In genomic region chr5:101537518-101538380, GRCm38 (mm10) we compare ENCODE assay signal across 10 mouse cellular contexts.
A peak's percentile ranks its signal among the peaks of the same experiment; 100 is the strongest.
DNase-seq lines count a peak whose midpoint lies in the region; ATAC-seq and TF ChIP-seq lines count a peak whose summit lies in the region.
"Had no signal": no experiment of that assay in that cellular context is flagged by ENCODE, and none has a peak within 500 bp of the region (broad histone marks: within the 10 kb centered on the region; RNA-seq: fewer than 3 reads in every experiment).

No protein-coding gene starts in this region.

- H3K4me1 ChIP-seq in heart, embryonic 15.5 days (replicated peaks), result 0 out of 2 replicates have a peak, but pooled peaks cover 11% of the 10 kb centered on the region
- no peaks in the 10 kb centered on the region for H3K4me1 ChIP-seq in heart, adult 2 months (ENCODE audit: control insufficient read depth, insufficient read depth, low read length)
- H3K4me1 ChIP-seq in hindbrain, embryonic 12.5 days, result peaks cover 13% of the 10 kb centered on the region
- 0 out of 2 replicates have a peak, but pooled peaks cover 2% of the 10 kb centered on the region for H3K4me1 ChIP-seq in midbrain, embryonic 14.5 days (ENCODE audit: control insufficient read depth, insufficient read depth, low read length)

- H3K9ac ChIP-seq in heart, embryonic 15.5 days, result no peak overlapping the region
- no peak overlapping the region for H3K9ac ChIP-seq in heart, adult 2 months (ENCODE audit: low read depth, low read length)
- no peak overlapping the region for H3K9ac ChIP-seq in hindbrain, embryonic 12.5 days
- no peak overlapping the region for H3K9ac ChIP-seq in midbrain, embryonic 14.5 days (replicated peaks; ENCODE audit: low read length)

- TF ChIP-seq CTCF in heart, adult 2 months (IDR thresholded peaks at IDR 0.05), result no peak

- ATAC-seq in heart, embryonic 15.5 days (replicated peaks; ENCODE audit: insufficient number of reproducible peaks, insufficient read depth, low FRiP score, low read depth), result no peak
- peak; percentile 77 for ATAC-seq in hindbrain, embryonic 12.5 days (ENCODE audit: low FRiP score)
- peak; percentile 84; the same call in 1 of the 2 replicates for ATAC-seq in midbrain, embryonic 14.5 days (ENCODE audit: low FRiP score, low TSS enrichment)
- ATAC-seq: CD4-positive, CD25-positive, alpha-beta regulatory T cell, adult 4 months had no signal

- DNase-seq in heart, adult 2 months, result no peak
- peak; percentile 83 for DNase-seq in ZHBTc4 (ENCODE audit: low read depth, low spot score)
- peak; percentile 67 for DNase-seq in midbrain, embryonic 14.5 days
- DNase-seq in urinary bladder, postnatal 4 days (ENCODE audit: low spot score in 2 of 2), result no peak
- DNase-seq in frontal cortex, postnatal 14 days (ENCODE audit: low spot score in 2 of 2), result no peak
- DNase-seq in yolk sac, embryonic 10.5 days (ENCODE audit: low spot score), result no peak
- DNase-seq: thymus, adult 2 months had no signal

- intact Hi-C loops in heart, adult 2 months (cut with DNase I), result no loop called here

- H3K36me3 ChIP-seq in heart, embryonic 15.5 days, result no peaks in the 10 kb centered on the region
- no peaks in the 10 kb centered on the region for H3K36me3 ChIP-seq in heart, adult 2 months (ENCODE audit: control insufficient read depth, insufficient read depth, low read length)
- no peaks in the 10 kb centered on the region for H3K36me3 ChIP-seq in hindbrain, embryonic 12.5 days
- H3K36me3 ChIP-seq in midbrain, embryonic 14.5 days (ENCODE audit: control insufficient read depth, insufficient read depth, low read length), result no peaks in the 10 kb centered on the region

- no peak for TF ChIP-seq EP300 in heart, adult 2 months (IDR thresholded peaks at IDR 0.05; ENCODE audit: insufficient read depth, low read depth, low read length)

- TF ChIP-seq POLR2A in heart, adult 2 months (IDR thresholded peaks at IDR 0.05; ENCODE audit: insufficient read depth, low read depth, low read length), result no peak

- H3K27ac ChIP-seq in heart, embryonic 15.5 days, result no peak overlapping the region
- H3K27ac ChIP-seq in heart, adult 2 months, result no peak overlapping the region
- no peak overlapping the region for H3K27ac ChIP-seq in hindbrain, embryonic 12.5 days
- no peak overlapping the region for H3K27ac ChIP-seq in midbrain, embryonic 14.5 days (replicated peaks; ENCODE audit: low read depth, low read length)

- 10% methylated on average over 23 of the region's 23 CpGs for WGBS in heart, embryonic 15.5 days
- WGBS in heart, adult 2 months, result 8% methylated on average over 23 of the region's 23 CpGs
- WGBS in hindbrain, embryonic 12.5 days, result 2% methylated on average over 23 of the region's 23 CpGs
- under 1% methylated on average over 23 of the region's 23 CpGs for WGBS in midbrain, embryonic 14.5 days

- peak overlapping the region; percentile 57 for H3K4me2 ChIP-seq in heart, embryonic 15.5 days
- peak overlapping the region; percentile 36 for H3K4me2 ChIP-seq in hindbrain, embryonic 12.5 days (replicated peaks)
- H3K4me2 ChIP-seq in midbrain, embryonic 14.5 days (ENCODE audit: low read length), result peak overlapping the region; percentile 33

- peaks cover 38% of the 10 kb centered on the region for H3K27me3 ChIP-seq in heart, embryonic 15.5 days
- H3K27me3 ChIP-seq in heart, adult 2 months (ENCODE audit: control insufficient read depth, insufficient read depth, low read length), result peaks cover 3% of the 10 kb centered on the region
- peaks cover 91% of the 10 kb centered on the region for H3K27me3 ChIP-seq in hindbrain, embryonic 12.5 days
- H3K27me3 ChIP-seq in midbrain, embryonic 14.5 days (ENCODE audit: control insufficient read depth, insufficient read depth, low read length), result peaks cover 85% of the 10 kb centered on the region

- H3K9me3 ChIP-seq in heart, embryonic 15.5 days (replicated peaks), result no peaks in the 10 kb centered on the region
- no peaks in the 10 kb centered on the region for H3K9me3 ChIP-seq in hindbrain, embryonic 12.5 days (replicated peaks)
- no peaks in the 10 kb centered on the region for H3K9me3 ChIP-seq in midbrain, embryonic 14.5 days (ENCODE audit: control insufficient read depth, low read length)

- peak overlapping the region; percentile 29 for H3K4me3 ChIP-seq in heart, embryonic 15.5 days
- H3K4me3 ChIP-seq in heart, adult 2 months, result no peak overlapping the region
- H3K4me3 ChIP-seq in hindbrain, embryonic 12.5 days, result no peak overlapping the region
- H3K4me3 ChIP-seq in midbrain, embryonic 14.5 days (replicated peaks; ENCODE audit: low read depth, low read length), result no peak overlapping the region

- H3K79me2 ChIP-seq in heart, adult 2 months (replicated peaks; ENCODE audit: control insufficient read depth, insufficient read depth, low read length), result no peaks in the 10 kb centered on the region

Comparison
In these comparisons a context has a peak if more than half of its experiments do, and no peak if none do; other contexts are left out.
1. DNase-seq: peak in ZHBTc4 (single experiment) and midbrain, embryonic 14.5 days (single experiment); none in heart, adult 2 months (0 of 2), urinary bladder, postnatal 4 days (0 of 2), frontal cortex, postnatal 14 days (0 of 2) and yolk sac, embryonic 10.5 days (single experiment).
2. Peak in every context shown above with its lines, with median percentiles within 50 percentile points of each other: H3K4me2 ChIP-seq.